Mouse (Mus musculus): ENCODE measurements around the gene Tnfrsf1b.

DNA sequence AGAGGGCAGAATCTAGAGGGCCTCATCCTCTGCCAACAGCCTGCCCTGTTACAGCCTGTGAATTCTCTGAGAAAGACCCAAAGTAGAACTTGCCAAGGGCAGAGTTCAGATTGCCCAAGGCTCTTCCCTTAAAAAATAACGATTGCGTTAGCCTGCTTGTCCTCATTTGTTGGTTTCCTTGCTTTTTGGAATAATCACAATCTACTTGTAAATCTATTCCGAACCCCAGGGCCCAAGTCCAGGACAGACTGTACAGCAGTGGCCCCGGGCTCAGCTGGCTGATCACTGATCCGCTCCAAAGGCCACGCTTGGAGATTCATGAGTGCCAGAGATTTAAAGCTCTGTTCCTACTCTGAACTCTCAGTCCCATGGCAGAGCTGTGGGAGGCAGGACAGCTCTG lies 34.3 kb upstream of the Tnfrsf1b start:
- TF ChIP-seq CTCF (IDR thresholded peaks at IDR 0.05; ENCODE audit: control insufficient read depth, insufficient read depth, low read length) (no peak), POLR2A (IDR thresholded peaks at IDR 0.05; ENCODE audit: borderline replicate concordance, control insufficient read depth, low read depth, low read length) (no peak)
